Mouse (Mus musculus) frontal cortex, adult (tissue): ENCODE data around the gene Olfr1133.
"Not testable (repeated sequence)": the region's sequence is repeated elsewhere in the genome, so short reads cannot be mapped to it uniquely, and the experiment has no call there.

Experiments used
- ATAC-seq: cut with Nextera tagmentation; 2 replicates; pipeline ENCODE4 v1.9.2; 2017; ENCODE audit warnings: mild to moderate bottlenecking, moderate library complexity, mixed read lengths; ENCODE audit not compliant: low TSS enrichment

The Olfr1133 gene

DNA sequence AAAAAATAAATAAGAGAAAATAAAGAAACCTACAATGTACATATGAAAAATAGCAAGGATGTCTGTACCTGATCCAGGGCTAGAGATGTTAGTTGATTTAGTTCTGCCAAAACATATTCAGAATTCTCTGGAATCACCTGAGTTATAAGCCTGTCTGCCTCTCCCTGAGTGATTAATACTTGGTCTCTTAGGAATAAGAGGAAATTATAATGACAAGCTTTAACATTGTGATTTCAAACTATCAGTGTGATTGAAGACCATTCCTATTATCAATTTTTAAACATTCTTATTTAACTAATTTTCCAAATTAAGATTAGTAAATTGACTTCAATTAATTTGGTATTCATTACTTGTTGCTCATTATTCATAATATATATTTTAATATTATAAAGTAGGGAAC, at the start of gene Olfr1133:
Gene Olfr1133, minus strand, starts transcription at position 101 of the 400 bp plus-strand sequence.
- no peak for ATAC-seq

DNA sequence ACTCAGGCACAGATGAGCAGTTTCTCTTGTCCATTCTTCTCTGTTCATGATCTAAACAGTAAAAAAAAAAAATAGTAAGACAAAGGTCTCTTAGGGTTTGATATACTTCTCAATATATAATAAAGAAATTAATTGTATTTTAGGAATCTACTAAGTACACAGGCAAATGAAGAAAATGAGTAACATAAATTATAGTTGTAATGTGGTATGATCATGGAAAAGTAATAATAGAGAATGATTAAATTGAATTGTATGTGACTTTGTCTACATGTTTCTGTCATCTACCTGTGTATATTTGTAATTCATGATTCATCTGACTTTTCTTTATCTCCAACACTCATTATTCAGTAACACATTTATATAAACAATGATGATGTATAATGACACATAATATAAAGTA, 46.7 kb upstream of the Olfr1133 start, which contains the start of gene Olfr1136:
Gene Olfr1136, minus strand, starts transcription at position 101 of the 400 bp plus-strand sequence.
- no peak for ATAC-seq

DNA sequence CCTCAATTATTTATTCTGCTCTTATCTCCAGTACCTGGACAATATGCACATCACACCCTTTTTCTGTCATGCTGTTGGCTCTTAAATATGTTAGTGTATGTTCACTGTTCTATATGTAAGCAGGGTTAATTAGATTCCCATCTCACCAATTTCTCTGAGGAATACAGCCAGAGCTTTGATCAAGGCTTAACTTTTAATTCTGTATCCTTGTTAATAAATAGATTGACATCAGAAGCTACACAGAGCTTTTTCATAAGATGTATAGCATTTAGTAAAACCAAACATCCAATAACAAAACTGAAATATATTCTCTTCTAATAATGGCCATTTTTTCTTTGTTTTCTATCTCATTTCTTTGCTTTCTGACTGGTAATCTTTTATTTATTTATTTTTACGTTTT, 26.4 kb upstream of the Olfr1133 start, which contains the start of gene Olfr1135:
Gene Olfr1135, minus strand, starts transcription at position 101 of the 400 bp plus-strand sequence.
- ATAC-seq: no peak

DNA sequence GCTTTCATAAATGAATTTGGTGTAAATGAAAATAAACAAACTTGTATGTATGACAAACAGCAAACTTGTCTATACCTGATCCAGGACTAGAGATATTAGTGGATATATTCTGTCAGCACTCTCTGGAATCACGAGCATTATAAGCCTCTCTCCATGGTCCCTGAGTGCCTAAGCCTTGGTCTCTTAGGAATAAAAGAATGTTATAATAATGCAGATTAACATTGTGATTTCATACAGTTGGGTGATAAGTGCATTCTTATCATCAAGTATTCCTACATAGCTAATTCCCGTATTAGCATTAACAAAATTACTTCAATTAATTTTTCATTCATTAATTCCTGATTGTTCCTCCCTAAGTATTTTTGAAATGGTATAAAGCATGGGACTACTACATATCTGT, 11.2 kb upstream of the Olfr1133 start, which contains the start of gene Olfr1134:
Gene Olfr1134, minus strand, starts transcription at position 101 of the 400 bp plus-strand sequence.
- no peak for ATAC-seq

DNA sequence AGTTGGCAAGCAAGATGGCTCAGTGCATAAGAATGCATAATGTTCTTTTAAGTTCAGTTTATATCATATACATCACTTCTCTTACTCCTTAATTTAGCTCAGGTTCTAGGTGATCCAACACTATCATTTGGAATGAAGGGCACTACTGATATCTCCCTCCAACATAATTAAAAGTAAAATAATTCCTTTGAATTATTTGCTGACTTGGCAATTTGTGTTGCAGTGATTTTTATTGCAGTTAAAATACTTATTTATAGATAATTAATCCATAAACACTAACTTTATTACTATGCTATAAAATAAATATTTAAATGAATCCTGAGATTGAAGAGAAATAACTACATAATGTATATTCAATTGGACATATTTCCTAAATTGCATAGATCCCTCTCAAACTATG, 4.7 kb downstream of the Olfr1133 start:
- ATAC-seq: no peak

DNA sequence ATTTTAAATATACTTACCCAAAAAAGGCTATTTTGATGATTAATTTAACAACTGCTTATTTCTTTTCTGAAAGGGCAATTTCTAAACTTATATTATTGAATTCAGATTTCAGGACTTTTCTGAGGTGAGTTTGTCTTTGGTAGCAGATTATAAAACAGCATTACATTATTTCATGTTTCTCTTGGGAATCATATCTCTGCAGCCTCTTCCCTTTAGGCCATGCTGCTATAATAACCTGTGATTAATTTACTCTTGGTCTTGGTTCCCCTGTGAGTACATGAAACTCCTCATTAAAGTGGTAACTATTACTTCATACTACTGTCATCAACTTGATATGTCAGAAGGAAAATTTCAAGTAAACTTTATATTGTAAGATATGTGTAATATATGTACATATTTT, 9.7 kb downstream of the Olfr1133 start, which contains the start of gene Olfr1132:
Gene Olfr1132, minus strand, starts transcription at position 101 of the 400 bp plus-strand sequence.
- no peak for ATAC-seq

DNA sequence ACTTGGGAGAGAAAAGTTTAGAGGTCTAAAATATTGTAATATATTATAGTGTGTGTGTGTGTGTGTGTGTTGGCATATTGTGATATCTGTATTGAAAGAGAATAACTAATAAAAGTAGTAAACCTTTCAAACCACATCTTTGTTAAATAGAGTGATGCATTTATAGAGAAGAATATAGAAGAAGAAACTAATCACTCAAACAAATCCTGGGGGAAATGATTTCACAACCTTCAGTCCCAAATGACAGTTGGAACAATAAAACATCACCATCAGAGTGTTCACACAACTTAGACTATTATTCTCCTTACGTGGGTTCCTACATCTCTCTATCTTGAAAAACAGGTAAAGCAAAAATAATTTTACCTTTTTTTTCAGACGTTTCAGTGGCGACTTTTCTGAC, 20.4 kb downstream of the Olfr1133 start, which contains the start of gene Olfr1131:
Gene Olfr1131, plus strand, starts transcription at position 301 of the 400 bp plus-strand sequence.
- ATAC-seq: no peak

DNA sequence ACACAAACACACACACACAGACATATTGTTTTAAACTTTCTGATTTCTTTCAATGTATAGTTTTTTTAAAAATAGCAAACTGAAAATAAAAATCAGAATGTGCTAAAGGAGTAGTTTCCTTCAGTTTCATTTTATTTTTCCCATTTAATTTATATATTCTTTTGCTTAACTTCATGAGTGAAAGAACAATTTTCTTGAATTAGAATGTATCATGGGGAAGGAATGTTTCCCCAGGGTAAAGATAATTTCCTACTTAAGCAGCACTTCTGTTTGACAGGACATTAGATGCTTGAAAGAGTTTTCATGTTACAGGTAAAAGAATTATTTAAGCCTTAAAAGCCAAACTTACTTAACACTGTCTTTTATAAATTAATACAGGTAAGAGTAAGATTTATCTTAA, 41.3 kb downstream of the Olfr1133 start, which contains the start of gene Olfr1130:
Gene Olfr1130, plus strand, starts transcription at position 301 of the 400 bp plus-strand sequence.
- not testable (repeated sequence) for ATAC-seq
